Mouse (Mus musculus) right cerebral cortex, postnatal 4 days (tissue): Measurements from ENCODE around the gene Gm10277.
A peak's percentile ranks its signal among the peaks of the same experiment; 100 is the strongest.

Experiments used
- DNase-seq: peaks from one replicate; pipeline ENCODE4 v3.0.0-alpha.2; 2022

Gene Gm10277

DNA sequence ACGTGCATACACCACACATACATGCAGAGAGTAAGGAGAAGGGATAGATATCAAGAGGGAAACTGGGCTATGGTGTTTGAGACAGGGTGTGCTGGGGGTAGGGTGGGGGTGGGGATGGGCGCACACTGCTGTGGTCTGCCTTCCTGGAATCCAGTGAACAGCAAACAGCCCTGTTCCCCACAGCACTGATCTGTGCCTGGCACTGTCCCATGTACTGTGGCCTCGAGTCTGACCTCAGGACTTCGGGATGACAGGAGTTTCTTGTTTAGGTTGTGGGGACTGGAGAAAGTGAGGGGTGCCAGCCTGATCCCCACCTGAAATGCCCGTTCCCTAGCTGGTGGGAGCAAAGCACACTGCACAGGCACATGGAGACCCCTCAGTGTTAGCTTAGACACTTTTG lies at the start of gene Gm10277:
Gm10277 (minus strand) TSS at position 41 of the 400 bp plus-strand sequence.
- no peak for DNase-seq

DNA sequence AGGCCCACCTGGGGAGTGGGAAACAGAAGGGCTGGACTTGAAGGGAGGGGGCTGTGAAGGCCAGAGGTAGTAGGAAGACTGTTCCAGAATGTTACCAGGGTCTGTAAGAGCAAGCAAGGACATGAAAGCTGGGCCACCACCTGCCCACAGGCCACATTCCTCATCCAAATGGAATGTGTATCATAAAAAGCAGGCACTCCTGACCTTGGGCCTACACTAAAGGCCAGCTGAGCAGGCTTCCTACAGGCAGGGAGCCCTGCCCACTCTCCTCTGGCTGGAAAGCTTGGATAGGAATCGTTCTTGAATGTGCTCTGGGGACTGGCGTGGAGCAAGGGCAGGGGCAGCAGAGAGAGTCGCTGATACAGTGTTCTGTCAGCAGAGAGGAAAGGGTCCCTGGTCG lies 49.2 kb upstream of the Gm10277 start:
- no peak for DNase-seq

DNA sequence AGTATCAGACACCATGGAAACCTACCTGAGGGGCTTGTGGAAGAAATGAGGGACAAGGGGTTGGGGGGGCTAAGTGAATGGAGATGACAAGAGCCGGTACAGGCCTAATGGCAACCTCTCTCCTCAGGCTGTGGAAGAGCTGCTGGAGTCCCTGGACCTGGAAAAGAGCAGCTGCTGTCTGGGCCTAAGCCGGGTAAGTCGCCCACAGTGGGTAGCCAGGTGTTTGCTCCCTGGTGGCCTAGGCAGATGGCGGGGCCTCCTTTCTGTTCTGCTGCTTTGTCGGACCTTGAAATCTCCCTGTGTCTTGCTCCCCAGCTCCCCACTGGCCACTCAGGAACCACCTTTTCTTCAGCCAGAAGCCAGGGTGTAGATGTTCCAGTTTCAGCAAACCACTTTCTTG lies 48.7 kb upstream of the Gm10277 start:
- DNase-seq, result no peak

DNA sequence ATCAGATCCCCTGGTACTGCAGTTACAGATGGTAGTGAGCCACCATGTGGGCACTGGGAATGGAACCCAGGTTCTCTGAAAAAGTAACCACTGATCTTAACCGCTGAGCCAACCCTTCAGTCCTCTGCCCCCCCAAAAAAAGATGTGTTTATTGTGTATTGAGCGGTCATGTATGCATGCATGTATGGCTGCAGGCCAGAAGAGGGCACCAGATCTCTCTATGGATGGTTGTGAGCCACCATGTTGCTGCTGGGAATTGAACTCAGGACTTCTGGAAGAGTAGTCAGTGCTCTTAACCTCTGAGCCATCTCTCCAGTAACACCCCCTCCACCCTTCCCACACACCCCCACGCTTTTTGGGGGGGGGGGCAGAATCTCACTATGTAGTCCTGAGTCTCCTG lies 47.6 kb upstream of the Gm10277 start:
- no peak for DNase-seq

DNA sequence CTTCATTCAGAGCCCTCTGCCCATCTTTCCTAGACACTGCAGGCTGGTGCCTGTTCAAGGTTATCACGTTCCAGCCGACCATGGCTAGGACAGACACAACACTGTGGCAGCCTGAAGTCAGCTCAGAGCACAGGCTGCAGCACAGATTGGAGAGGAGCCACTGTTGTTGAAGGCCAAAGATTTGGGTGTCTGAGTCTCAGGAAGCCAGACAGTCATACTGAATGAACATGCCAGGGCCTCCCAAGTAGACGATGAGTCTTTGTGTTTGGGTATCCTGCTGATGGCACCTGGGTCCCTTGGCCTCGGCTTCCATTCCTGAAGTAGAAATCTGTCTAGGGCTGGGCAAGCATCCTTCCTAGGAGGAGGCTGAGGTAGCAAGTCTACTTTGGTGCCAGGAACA lies 45.0 kb upstream of the Gm10277 start:
- no peak for DNase-seq

DNA sequence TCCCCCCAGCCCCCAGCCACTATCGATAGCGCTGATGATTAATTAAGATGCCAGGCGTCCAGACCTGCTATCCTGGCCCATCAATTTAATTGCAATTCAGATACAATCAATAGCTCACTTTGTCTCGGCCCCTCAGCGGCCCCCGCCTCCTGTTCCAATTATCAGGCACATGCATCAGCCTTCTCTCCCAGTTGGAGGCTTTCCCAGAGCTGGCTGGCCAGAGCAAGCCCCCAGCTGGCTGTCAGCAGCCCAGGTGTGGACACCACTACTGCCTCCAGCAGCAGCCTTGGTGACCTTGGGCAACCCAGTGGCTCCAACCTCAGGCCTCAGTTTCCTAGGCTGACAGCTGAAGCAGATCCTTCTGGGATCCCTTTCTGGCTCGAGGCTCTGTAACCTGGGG lies 43.3 kb upstream of the Gm10277 start:
- DNase-seq, result no peak

DNA sequence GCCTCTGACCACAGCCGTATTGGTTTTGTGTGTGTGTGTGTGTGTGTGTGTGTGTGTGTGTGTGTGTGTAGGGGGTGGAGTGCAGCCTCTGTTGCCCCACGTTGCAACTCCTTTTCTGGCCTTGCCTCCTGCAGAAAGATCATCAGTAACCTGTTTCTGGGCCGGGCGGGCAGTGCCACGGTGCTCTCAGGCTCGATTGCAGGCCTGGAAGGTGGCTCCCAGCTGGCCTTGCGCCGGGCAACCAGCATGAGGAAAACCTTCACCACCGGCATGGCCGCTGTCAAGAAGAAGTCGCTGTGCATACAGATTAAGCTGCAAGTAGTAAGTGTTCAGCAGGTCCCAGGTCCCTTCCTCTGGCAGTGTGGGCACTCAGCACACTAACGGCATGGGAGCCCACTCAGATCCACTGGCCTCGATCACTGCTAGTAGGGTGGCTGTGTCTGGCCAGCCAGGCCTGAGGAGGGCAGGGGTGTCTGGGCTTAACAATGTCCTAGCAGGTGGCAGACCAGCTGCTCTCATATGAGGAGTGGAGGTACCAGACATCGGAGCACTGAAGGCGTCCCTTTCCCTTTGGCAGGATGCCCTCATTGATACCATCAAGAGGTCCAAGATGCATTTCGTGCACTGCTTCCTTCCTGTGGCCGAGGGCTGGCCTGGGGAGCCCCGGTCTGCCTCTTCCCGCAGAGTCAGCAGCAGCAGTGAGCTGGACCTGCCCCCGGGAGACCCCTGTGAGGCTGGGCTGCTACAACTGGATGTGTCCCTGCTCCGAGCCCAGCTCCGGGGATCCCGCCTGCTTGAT lies 41.7 kb upstream of the Gm10277 start:
- no peak for DNase-seq

DNA sequence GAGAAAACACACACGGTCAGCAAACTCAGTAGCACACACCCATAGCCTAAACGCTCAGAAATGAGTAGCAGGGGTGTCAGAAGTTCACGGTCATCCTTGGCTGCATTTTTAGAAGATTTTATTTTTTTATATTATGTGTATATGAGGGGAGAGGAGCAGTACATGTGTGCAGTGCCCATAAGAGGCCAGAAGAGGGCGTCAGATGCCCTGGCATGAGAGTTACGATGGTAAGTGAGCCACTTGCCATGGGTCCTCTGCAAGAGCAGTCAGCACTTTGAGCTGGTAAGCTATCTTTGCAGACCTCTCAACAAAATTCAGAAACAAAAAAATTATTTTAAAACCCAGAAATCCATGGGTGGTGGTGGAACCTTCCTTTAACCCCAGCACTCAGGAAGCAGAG lies 40.6 kb upstream of the Gm10277 start:
- DNase-seq, result no peak

DNA sequence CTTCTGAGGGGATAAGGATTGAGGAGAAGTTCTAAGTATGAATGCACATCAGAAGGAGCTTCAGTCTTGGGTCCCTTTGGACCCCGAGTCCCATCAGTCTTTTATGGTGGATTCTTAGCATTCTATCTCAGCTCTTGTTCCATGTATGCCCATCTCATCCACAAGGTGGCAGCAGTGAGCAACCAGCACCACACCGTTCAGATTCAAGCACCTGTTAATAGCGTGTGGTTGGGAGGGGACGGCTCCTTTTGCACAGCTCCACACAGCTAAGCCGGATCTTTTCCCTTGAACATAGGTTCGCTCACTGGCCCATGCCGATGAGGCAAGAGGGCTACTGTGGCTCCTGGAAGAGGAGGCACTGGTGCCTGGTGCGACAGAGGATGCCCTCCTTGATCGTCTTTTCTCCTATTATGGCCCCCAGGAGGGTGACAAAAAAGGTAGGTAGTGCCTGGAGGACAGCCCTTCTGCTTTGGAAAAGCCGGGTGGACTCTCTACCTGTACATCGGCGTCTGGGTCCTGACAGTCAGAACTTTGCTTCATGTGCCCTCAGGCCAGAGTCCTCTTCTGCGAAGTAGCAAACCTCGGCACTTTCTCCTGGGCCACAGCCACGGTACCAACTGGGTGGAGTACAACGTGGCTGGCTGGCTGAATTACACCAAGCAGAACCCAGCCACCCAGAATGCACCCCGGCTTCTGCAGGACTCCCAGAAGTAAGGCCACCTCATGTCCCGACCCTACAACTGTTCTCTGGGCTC lies 39.9 kb upstream of the Gm10277 start:
- DNase-seq, result peak; percentile 85

DNA sequence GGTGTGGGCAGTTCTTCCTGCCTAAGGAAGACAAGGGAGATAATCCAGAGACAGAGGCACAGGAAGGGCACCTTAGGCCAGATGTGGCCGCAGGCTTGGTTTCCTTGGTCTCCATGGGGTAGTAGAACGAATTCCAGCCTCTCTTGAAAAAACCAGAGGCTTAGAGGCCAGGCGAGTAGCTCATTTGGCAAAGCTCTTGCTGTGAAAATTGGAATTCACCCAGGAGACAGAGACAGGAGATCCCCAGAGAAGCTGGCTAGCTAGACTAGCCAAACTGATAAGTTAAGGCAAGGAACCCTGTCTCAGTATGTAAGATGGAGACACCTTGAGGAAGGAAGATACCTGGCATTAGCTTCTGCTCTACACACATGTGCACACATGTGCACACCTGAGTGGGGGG lies 38.8 kb upstream of the Gm10277 start:
- no peak for DNase-seq

DNA sequence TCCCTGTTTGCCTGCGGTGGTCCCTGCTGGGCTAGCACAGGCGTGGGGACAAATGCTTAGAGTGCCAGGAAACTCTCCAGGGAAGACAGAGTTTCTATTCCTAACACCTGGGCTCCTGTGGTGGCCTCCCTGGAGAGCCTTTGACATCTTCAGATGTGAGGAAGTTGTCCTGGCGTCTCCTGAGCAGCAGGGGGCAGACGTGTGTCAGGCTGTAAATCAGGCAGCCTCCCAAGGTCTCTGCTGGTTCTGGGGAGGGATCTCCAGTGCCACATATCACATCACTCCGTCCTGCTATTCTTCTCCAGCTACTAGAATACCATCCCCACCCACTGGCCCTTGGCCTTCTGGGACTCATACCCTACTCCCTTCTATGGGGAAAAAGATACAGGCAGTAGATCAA lies 38.3 kb upstream of the Gm10277 start:
- peak; percentile 80 for DNase-seq

DNA sequence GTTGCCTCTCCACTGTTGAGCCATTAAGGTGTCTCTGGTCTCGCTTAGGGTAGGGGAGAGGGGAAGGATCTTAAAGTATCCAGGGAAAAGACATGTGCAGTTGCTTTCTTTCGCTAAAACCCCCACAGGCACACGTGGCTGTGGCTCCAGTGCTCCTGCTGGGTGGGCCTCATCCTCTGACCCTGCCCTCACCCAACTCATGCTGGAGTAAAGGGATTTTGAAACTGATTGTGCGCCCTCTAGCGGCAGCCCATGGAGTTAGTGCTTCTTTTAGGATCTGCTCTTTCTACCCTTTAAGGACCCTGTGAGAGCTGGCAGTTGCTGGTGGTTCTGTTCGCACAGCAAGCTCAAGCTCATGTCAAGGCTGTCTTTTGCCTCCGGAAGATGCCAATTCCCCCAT lies 35.2 kb upstream of the Gm10277 start:
- DNase-seq, result peak; percentile 78

DNA sequence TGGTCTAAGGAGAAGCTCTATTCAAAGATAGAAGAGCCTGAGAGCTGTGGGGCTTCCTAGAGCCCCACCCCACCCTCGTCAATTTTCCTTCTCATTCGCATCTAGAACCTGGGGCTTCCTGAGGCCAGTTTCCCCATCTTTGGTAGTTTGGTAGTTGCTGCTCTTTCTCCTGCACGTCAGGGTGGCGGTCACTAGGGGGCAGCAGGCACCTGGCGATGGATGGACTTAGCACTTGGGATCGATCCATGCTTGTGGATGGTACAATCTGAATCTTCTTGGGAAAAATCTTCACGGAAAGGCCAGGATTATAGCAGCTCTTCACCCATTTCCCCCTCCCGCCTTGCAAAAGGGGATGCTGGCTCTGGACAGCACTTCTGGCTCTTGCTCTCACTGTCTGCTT lies 34.1 kb upstream of the Gm10277 start:
- no peak for DNase-seq

DNA sequence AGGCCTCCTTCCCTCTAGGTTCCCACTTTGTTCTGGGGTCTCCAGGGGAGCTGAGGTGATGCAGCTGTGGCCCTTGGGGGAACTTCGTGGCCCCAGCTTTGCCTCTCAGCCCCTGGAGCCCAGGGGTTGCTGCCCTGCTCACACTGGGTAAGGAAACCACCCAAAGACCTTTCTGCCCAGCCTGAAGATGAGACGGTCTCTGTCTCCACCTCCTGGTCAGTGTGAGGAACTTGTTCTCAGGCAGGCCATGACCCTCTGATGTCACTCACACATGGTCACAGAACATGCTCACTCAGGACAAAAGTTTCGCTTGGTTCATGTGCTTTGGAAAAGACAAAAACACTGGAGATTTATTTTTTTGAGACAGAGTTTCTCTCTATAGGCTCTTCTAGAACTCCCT lies 28.5 kb upstream of the Gm10277 start:
- no peak for DNase-seq

DNA sequence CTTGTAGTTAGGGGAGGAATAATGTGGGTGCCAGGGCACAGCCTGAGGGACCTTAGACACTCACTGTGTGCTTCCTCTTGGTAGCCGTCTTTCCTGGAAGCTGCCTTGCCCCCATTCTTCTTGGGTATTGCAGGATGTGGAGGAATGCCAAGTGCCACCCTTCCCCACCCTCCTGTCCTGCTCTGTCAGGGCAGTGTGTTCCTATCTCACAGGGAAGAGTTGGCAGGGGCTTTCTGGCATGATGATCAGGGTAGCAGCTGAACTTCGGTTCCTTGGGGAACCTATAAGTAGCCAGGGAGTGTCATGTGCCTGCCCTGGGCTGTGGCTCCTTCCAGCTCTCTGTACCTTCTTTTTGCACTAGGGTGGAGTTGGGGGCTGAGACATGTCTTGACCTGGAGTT lies 26.4 kb upstream of the Gm10277 start:
- DNase-seq, result no peak

DNA sequence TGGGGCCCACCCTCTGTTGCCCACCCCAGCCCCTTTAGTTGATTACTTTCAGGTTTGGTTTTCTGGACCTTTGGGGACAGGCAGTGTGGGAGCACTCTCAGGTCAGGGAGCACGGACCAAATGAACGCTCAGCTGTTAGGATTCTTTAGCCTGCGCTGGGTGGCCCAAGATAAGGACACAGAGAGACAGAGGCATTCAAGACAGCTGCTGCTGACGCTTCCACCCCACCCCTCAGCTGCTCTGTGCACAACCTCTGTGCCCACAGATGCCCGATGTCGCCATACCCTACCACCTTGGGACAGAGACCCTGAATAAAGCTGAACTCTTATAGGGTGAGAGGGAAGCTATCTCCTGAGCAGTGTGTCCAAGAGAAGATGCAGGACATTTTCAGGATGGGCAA lies 22.5 kb upstream of the Gm10277 start:
- no peak for DNase-seq

DNA sequence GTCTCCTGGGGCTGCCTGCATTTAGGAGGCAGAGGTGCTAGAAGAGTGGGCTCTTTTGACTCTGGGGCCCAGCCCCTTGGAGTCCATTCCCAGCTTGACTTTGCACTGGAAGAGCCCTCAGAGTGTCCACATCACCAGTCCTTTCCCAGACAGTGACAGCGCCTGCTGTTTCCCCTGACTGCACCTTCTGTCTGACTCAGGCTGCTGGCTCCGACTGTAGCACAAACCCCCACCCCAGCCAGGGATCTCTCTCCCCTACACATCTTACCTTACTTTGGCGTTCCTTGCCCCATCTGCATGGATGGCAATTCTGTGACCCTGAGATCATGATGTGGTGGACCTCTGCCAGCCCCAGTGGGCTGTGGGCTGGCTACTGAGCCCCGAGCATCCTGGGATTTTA lies 21.7 kb upstream of the Gm10277 start:
- DNase-seq, result no peak

DNA sequence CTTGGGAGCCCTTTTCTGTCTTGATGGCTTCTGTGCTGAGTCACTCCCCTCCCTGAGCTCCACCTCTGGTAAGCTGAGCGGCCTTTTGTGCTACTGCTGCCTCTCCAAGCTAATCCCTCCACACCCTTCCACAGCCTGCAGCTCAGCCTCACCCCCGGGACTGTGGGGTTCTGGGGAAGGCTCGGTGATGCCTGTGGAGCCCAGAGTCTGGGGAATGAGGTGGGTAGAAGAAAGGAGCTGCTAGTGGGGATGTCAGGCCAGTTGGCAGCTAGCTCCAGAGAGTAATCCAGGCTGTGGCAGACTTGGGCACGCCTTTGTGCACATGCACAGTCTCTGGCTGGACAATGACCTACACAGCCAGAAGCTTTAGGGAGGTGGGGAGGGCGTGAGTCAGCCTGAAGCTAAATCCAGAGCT lies 20.5 kb upstream of the Gm10277 start:
- no peak for DNase-seq

DNA sequence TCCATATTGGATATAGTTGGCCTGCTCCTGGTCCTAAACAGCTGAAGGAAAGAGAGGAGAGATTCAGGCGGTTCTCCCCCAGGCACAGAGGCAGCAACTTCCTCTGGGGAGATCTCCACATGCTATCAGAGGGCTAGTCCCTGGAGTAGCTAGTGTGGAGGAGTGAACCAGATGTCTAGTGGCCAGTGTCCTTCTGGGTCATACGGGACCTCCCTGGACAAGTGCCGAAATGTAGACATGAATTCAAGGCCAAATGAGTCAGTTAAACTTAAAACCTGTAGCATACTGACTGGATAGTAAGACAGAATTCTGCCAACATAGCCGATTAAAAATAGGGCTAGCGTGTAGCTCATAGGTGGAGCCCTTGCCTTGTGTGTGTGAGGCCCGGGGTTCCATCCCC lies 19.3 kb upstream of the Gm10277 start:
- DNase-seq, result no peak

DNA sequence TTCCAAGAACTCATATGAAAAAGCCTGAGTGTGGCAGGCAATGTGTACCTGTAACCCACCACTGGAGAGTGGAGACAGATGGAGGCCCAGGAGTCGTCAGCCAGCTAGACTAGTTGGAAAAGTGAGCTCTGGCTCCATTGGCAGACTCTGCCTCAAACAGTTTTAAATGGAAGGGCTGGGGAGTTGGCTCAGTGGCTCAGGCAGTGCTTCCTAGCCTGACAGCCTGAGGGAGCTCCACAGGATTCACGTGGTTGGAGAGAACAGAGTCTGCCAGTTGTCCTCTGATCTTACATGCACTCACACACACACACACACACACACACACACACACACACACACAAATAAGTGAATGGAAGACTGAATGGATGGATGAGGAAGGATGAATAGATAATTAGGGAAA lies 18.7 kb upstream of the Gm10277 start:
- no peak for DNase-seq

DNA sequence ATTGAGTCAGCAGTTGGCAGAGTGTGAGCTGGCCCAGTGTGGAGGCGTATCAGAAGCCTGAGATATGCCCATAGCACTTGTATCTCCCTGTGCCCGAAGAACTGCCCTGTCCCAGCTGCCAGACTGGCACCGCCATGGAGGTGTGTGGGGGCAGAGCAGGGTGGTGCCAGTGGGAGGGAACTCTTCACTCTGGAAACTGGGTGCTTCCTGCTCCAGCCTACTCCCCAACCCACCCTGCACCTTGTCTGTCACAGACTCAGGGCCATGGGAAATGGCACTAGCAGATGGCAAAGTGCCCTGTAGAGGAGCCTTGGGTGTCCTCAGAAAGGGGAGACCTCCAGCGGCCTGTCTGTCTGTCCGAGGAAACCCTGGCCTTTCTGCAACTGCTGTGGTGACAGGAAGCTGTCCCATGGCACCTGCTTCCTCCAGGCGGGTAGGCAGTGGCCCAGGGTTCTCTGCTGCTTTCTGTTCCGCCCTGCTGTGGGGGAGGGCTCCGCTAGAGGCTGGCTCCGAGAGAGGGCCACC lies 14.9 kb upstream of the Gm10277 start:
- no peak for DNase-seq

DNA sequence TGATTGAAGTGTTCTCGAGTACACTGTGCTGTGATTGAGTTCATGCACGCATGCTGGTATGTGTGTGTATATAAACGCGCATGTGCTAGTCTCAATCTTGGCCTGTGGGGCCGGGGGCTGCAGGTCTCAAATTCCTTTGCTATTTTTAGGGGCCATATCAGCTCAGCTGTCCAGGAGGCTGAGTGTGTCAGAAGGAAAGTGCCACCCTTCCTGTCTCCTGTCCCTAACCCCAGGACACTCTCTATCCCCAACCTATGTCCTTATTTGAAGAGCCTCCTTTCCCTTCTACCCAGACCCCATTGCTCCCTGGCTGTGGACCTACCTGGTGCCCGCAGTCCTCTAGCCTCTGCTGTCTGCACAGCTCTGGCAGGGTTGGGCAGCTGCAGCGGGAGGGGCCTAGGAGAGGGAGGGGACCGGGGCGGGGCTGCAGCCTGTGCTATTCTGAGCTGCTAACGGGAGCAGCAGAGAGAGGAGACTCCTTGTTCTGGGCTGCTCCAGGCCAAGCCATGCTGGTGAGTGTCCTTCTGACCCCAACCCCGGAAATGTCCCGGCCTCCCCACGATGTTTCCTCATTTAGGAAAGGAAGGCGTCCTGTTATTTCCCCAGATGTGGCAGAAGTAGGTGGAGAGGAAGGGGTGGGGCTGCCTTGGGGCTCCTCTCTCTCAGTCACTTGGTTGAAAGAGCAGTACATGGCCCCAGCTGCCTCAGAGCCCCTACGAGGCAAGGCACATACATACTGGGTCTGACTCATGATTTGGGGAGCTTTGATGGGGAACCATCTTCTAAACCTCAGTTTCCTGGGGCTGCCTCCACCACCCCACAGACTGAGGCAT lies 13.5 kb upstream of the Gm10277 start:
- DNase-seq, result no peak

DNA sequence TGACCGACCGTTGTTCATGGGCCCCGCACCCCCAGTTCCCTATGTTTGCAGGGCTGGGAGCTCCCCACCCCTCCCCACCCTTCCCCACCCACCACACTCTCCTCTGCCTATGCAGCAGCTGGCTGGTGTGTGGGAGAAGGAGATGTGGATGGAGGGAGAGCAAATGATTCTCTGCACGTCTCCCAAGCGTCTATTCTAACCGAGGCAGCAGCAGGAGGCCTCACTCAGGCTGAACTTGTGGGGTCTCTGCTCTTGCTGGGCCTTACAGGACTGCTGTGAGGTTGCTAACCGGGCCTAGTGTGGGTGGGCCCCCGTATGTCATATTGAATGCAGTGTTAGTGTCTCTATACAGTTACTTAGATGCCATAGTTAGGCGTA lies 12.9 kb upstream of the Gm10277 start:
- DNase-seq, result no peak

DNA sequence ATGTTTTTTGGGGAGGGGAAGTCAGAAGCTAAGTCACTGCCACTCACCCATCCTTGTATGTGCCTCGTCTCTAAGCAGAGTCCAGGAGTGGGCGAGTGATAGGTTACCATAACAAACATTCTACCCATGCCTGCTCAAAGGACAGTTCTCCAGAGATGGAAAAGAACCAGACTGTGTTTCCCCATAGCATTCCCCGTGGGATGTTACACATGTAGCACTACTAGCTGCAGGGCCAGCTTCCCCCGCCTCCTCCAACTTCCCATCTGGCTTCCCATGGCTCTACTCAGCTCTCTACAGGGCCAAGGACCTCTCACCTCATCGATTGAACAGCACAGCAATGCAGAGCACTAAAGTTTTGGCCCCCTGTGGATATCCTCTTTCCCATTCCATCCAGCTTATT lies 7.7 kb upstream of the Gm10277 start:
- DNase-seq, result no peak
